Mouse (Mus musculus): ENCODE data around the gene Lrit3.

Lrit3 gene

GRCm38 (mm10) chr3:129803765-129804164 lies at the start of gene Lrit3:
Gene Lrit3, minus strand, starts transcription at chr3:129804030.
- DNase-seq (ENCODE audit: low read depth, low spot score): no peak

GRCm38 (mm10) chr3:129846846-129847245 lies 43.0 kb upstream of the Lrit3 start:
- DNase-seq (ENCODE audit: low read depth, low spot score): no peak

GRCm38 (mm10) chr3:129845868-129846267 lies 42.0 kb upstream of the Lrit3 start:
- no peak for DNase-seq (ENCODE audit: low read depth, low spot score)

GRCm38 (mm10) chr3:129838017-129838416 lies 34.2 kb upstream of the Lrit3 start:
- DNase-seq (ENCODE audit: low read depth, low spot score): no peak

GRCm38 (mm10) chr3:129836965-129837364 lies 33.1 kb upstream of the Lrit3 start:
- no peak for DNase-seq (ENCODE audit: low read depth, low spot score)

- DNase-seq (ENCODE audit: low read depth, low spot score): no peak
Measured at GRCm38 (mm10) chr3:129836051-129836697, 32.3 kb upstream of the Lrit3 start.

- DNase-seq (ENCODE audit: low read depth, low spot score): no peak
Measured at GRCm38 (mm10) chr3:129835388-129835934, 31.6 kb upstream of the Lrit3 start, which contains the start of gene Cfi. Gene Cfi, plus strand, starts transcription at chr3:129835884.

- peak; percentile 98 for DNase-seq (ENCODE audit: low read depth, low spot score)
Measured at GRCm38 (mm10) chr3:129831035-129831568, 27.3 kb upstream of the Lrit3 start, which contains the start of gene Gar1. Gene Gar1, minus strand, starts transcription at chr3:129831396.

GRCm38 (mm10) chr3:129830626-129831025 lies 26.8 kb upstream of the Lrit3 start:
- DNase-seq (ENCODE audit: low read depth, low spot score): no peak

- peak; percentile 14 for DNase-seq (ENCODE audit: low read depth, low spot score)
Measured at GRCm38 (mm10) chr3:129827691-129828090, 23.9 kb upstream of the Lrit3 start.

- no peak for DNase-seq (ENCODE audit: low read depth, low spot score)
Measured at GRCm38 (mm10) chr3:129826691-129827090, 22.9 kb upstream of the Lrit3 start.

- no peak for DNase-seq (ENCODE audit: low read depth, low spot score)
Measured at GRCm38 (mm10) chr3:129824891-129825290, 21.1 kb upstream of the Lrit3 start.

GRCm38 (mm10) chr3:129824146-129824545 lies 20.3 kb upstream of the Lrit3 start:
- DNase-seq (ENCODE audit: low read depth, low spot score): no peak

GRCm38 (mm10) chr3:129823293-129823692 lies 19.5 kb upstream of the Lrit3 start:
- peak; percentile 79 for DNase-seq (ENCODE audit: low read depth, low spot score)

GRCm38 (mm10) chr3:129822206-129822775 lies 18.5 kb upstream of the Lrit3 start, which contains the start of gene Rrh:
Gene Rrh, minus strand, starts transcription at chr3:129822587.
- no peak for DNase-seq (ENCODE audit: low read depth, low spot score)

- DNase-seq (ENCODE audit: low read depth, low spot score): no peak
Measured at GRCm38 (mm10) chr3:129821736-129822135, 17.9 kb upstream of the Lrit3 start.

- DNase-seq (ENCODE audit: low read depth, low spot score): no peak
Measured at GRCm38 (mm10) chr3:129820847-129821246, 17.0 kb upstream of the Lrit3 start.

- no peak for DNase-seq (ENCODE audit: low read depth, low spot score)
Measured at GRCm38 (mm10) chr3:129799011-129799410, 4.8 kb downstream of the Lrit3 start.

GRCm38 (mm10) chr3:129798551-129798950 lies 5.3 kb downstream of the Lrit3 start:
- DNase-seq (ENCODE audit: low read depth, low spot score): no peak

- DNase-seq (ENCODE audit: low read depth, low spot score): no peak
Measured at GRCm38 (mm10) chr3:129797341-129797740, 6.5 kb downstream of the Lrit3 start.

- DNase-seq (ENCODE audit: low read depth, low spot score): no peak
Measured at GRCm38 (mm10) chr3:129793801-129794200, 10.0 kb downstream of the Lrit3 start.

- DNase-seq (ENCODE audit: low read depth, low spot score): no peak
Measured at GRCm38 (mm10) chr3:129782746-129783145, 21.1 kb downstream of the Lrit3 start.

- no peak for DNase-seq (ENCODE audit: low read depth, low spot score)
Measured at GRCm38 (mm10) chr3:129781435-129781834, 22.4 kb downstream of the Lrit3 start.

Measured in 3T3-L1 (cell line).